Mouse (Mus musculus) retina, postnatal 7 days (tissue): ENCODE data around the gene Phgdh.

Experiments used
- DNase-seq: peaks from one replicate; pipeline ENCODE4 v3.0.0-alpha.2; 2012; ENCODE audit warnings: low read depth, low spot score

Gene Phgdh

GRCm38 (mm10) chr3:98299391-98300100, 40.2 kb downstream of the Phgdh start:
- no peak for DNase-seq

- no peak for DNase-seq
Measured at GRCm38 (mm10) chr3:98295965-98296364, 43.8 kb downstream of the Phgdh start.

GRCm38 (mm10) chr3:98291044-98291443, 48.7 kb downstream of the Phgdh start:
- DNase-seq = no peak

GRCm38 (mm10) chr3:98283205-98283604, 56.6 kb downstream of the Phgdh start:
- no peak for DNase-seq

- DNase-seq = no peak
Measured at GRCm38 (mm10) chr3:98282422-98282821, 57.4 kb downstream of the Phgdh start.

GRCm38 (mm10) chr3:98280933-98281678, 58.7 kb downstream of the Phgdh start:
- peak; percentile 19 for DNase-seq

GRCm38 (mm10) chr3:98280204-98280932, 59.4 kb downstream of the Phgdh start, which contains the start of gene Hmgcs2:
Gene Hmgcs2, plus strand, starts transcription at chr3:98280435.
- no peak for DNase-seq

- no peak for DNase-seq
Measured at GRCm38 (mm10) chr3:98279682-98280081, 60.1 kb downstream of the Phgdh start.

GRCm38 (mm10) chr3:98273623-98274398, 66.0 kb downstream of the Phgdh start:
- DNase-seq = no peak

GRCm38 (mm10) chr3:98267249-98267651, 72.5 kb downstream of the Phgdh start:
- no peak for DNase-seq
